Mouse (Mus musculus) thymus, adult 2 months (tissue): ENCODE measurements around the gene Bach1. TPM values are rescaled to one million over a fixed set of nuclear protein-coding genes. Genes with fewer than 3 reads are reported as not detected.

ENCODE experiments used
- DNase-seq: peaks from one replicate; pipeline ENCODE4 v3.0.0; 2021
- H3K27ac ChIP-seq: fragments of 200-500 bp; 2 replicates; pipeline ENCODE4 v1.5.1; 2012; ENCODE audit warnings: low read length, control low read depth; ENCODE audit not compliant: control insufficient read depth, insufficient read depth
- H3K27me3 ChIP-seq: fragments of 200-500 bp; 2 replicates; pipeline ENCODE4 v1.6.1; 2012; ENCODE audit warnings: mild to moderate bottlenecking, low read length, moderate library complexity, mixed read lengths; ENCODE audit not compliant: control insufficient read depth, insufficient read depth
- H3K36me3 ChIP-seq: fragments of 200-500 bp; 2 replicates; pipeline ENCODE4 v1.6.1; 2012; ENCODE audit warnings: mild to moderate bottlenecking, low read length, moderate library complexity; ENCODE audit not compliant: control insufficient read depth, insufficient read depth
- H3K4me1 ChIP-seq: fragments of 200-500 bp; replicated peaks from 2 replicates; pipeline ENCODE4 v1.6.1; 2012; ENCODE audit warnings: low read length; ENCODE audit not compliant: control insufficient read depth, insufficient read depth
- H3K4me3 ChIP-seq: fragments of 200-500 bp; 2 replicates; pipeline ENCODE4 v1.5.1; 2012; ENCODE audit warnings: mild to moderate bottlenecking, low read length, control low read depth, moderate library complexity; ENCODE audit not compliant: control insufficient read depth, insufficient read depth
- CTCF ChIP-seq: fragments of 200-500 bp; IDR thresholded peaks from 2 replicates; pipeline ENCODE4 v1.5.1; 2012; ENCODE audit warnings: mild to moderate bottlenecking, control low read depth, low read length, moderate library complexity, borderline replicate concordance; ENCODE audit not compliant: control insufficient read depth, poor library complexity, insufficient read depth; ENCODE audit errors: extremely low read depth
- POLR2A ChIP-seq: fragments of 200-500 bp; IDR thresholded peaks from 2 replicates; pipeline ENCODE4 v1.6.1; 2012; ENCODE audit warnings: mild to moderate bottlenecking, low read length, control low read depth, moderate library complexity; ENCODE audit not compliant: control insufficient read depth, poor library complexity, insufficient read depth; ENCODE audit errors: extremely low read depth
- WGBS: fragments of 180-500 bp; shearing (Covaris S2); methylation state at CpG from one replicate; pipeline ENCODE4 v1.1.7; 2018; 5-methylcytosine and 5-hydroxymethylcytosine counted together
- polyA plus RNA-seq: library from polyadenylated mRNA; depleted of rRNA; stranded (reverse); fragments of >200 nt; gene quantifications from 2 replicates; pipeline ENCODE4 v1.2.3, GENCODE M21; 2012

The Bach1 gene
- polyA plus RNA-seq, 1 experiment, result 40.2 TPM

DNA sequence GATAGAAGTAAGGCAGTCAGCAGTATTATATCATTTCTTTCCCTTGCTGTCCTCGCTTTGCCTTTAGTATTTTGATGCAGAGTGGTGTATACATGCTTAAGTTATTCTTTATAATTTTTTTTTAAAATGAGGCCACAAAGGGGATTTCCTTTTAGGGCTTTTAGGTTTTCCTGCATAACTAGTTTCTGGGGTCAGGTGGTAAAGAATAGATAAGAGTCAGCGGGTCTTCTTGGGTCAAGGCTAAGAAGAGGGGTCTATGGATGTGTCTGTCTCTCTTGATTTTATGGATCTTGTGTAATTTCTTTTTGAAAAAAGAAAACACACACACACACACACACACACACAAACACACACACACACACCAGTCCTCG lies 1.6 kb downstream of the Bach1 start:
- Histone ChIP-seq H3K27me3 (no peaks in the 10 kb centered on the region), H3K27ac (peak overlapping the region; percentile 81), H3K4me1 (peaks cover 37% of the 10 kb centered on the region), H3K4me3 (peak overlapping the region; percentile 68), H3K36me3 (no peaks in the 10 kb centered on the region)
- TF ChIP-seq CTCF (no peak), POLR2A (no peak)
- DNase-seq, result no peak
- WGBS, result 2% methylated on average over 3 of the region's 3 CpGs

DNA sequence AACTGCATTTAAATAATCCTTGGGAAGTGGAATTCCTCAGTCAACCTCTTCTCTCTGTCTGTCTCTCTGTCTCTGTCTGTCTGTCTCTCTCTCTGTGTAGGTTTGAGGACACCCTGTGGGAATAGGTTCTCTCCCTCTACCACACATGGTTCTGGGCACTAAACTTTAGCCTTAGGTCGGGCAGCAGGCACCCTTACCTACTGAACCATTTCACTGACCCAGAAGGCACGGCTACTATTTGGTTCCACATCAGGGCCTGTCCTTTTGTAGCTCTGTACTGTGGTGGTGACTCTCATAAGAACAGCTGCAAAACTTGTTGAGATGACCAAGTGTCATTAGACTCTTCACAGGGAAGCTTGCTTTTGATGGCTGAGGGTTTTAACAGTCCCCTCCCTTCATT lies 3.1 kb downstream of the Bach1 start:
- no peak overlapping the region for H3K27ac ChIP-seq
- H3K4me1 ChIP-seq, result peaks cover 51% of the 10 kb centered on the region
- H3K27me3 ChIP-seq, result no peaks in the 10 kb centered on the region
- H3K4me3 ChIP-seq, result no peak overlapping the region
- no peaks in the 10 kb centered on the region for H3K36me3 ChIP-seq
- DNase-seq, result no peak
- TF ChIP-seq POLR2A (no peak), CTCF (no peak)
- WGBS, result 88% methylated on average over 2 of the region's 2 CpGs

DNA sequence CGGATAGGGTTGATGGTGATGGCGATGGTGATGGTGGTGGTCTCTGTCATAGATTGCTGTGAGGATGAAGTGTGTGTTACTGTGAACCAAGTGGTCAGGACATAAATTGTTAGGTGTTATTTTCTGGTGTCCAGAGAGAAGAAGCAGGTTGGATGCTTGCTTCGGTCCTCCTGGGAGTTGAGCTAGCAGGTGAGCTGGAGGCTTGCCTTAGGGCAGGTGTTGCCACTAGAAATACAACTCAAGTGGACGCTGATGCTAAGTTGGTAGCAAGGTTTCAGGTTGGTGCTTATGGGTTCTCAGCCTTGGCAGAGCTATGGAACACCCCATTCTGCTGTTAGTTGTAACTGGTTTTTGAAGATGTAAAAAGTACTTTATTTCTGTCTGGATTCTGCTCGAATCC lies 4.1 kb downstream of the Bach1 start:
- no peaks in the 10 kb centered on the region for H3K36me3 ChIP-seq
- no peak for TF ChIP-seq CTCF
- TF ChIP-seq POLR2A, result no peak
- H3K4me3 ChIP-seq, result no peak overlapping the region
- 95% methylated on average over 5 of the region's 5 CpGs for WGBS
- peaks cover 53% of the 10 kb centered on the region for H3K4me1 ChIP-seq
- H3K27me3 ChIP-seq, result no peaks in the 10 kb centered on the region
- no peak for DNase-seq
- H3K27ac ChIP-seq, result peak overlapping the region; percentile 17; the same call in 1 of the 2 replicates

DNA sequence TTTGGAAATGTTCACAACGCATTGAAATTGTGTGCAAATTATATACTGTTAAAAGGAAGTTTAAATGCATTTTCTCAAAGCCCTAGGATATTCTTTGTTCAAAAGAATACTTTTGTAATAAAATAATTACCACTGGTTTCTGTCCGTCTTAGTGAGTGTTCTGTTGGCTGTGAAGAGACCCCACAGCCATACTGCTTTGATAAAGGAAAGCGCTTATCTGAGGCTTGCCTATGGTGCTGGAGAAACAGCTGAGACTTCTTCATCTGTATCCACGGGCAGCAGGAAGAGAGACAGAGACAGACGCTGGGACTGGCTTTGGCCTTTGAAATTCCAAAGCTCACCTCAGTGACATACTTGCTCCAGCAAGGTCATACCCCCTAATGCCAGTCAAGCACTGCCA lies 5.5 kb downstream of the Bach1 start:
- Histone ChIP-seq H3K36me3 (no peaks in the 10 kb centered on the region), H3K27me3 (no peaks in the 10 kb centered on the region), H3K4me1 (peaks cover 58% of the 10 kb centered on the region), H3K27ac (no peak overlapping the region), H3K4me3 (no peak overlapping the region)
- no peak for TF ChIP-seq POLR2A
- TF ChIP-seq CTCF, result no peak
- no peak for DNase-seq
- 53% methylated on average over 5 of the region's 5 CpGs for WGBS

DNA sequence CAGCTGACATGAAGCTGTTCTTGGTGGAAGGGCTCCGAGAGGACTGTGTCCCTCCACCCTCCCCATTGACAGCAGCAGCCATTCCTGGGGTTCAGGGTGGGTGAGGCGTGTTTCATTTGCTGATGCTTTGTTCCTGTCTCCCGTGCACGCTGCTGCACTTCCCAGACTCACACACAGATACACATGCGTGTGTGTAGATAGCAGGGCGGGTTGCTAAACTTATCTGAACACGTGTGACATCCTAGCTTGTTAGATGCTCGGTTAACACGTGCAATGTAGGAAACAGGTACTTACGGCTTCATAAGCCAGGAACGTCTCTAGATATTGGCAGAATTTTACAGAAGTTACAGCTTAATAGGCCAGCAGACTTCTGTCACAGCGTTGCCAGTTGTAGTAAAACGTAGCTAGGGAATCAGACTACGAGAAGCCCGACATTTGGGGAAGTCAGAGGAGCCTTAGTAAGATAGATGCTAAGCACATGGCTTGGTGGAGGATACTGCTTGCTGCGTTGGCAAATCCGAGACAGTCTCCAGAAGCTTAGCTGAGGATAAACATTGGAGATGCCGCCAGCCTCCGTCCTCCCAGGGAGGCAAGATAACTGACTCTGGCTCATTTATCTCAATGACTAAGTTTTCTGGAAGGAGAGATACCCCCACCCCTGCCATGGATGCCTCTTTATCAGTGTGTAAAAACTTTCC lies 7.3 kb downstream of the Bach1 start:
- 31% methylated on average over 19 of the region's 19 CpGs for WGBS
- Histone ChIP-seq H3K4me3 (no peak overlapping the region), H3K4me1 (peaks cover 65% of the 10 kb centered on the region), H3K27me3 (no peaks in the 10 kb centered on the region), H3K27ac (peak overlapping the region; percentile 41; the same call in 1 of the 2 replicates), H3K36me3 (no peaks in the 10 kb centered on the region)
- TF ChIP-seq CTCF (no peak), POLR2A (no peak)
- DNase-seq, result no peak

DNA sequence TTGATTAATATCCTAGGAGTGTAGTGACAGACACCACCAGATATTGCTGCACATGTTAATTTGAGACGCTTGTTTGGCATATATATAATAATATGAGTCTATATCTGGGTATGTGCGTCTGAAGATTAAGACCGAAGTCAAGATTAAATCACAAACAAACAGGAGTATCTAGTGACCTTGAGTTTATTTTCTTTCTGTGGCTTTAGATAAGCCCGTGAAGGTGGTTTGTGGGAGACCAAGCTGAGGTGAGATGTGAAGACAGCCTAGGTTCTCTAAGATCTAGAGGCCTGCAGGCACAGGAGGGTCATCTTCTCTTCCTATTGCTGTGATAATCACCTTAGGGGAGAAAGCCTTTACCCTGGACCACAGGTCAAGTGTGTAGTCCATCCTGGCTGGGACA lies 8.6 kb downstream of the Bach1 start:
- no peak for TF ChIP-seq POLR2A
- no peak for TF ChIP-seq CTCF
- 68% methylated on average over 4 of the region's 4 CpGs for WGBS
- H3K27ac ChIP-seq, result 0 out of 2 replicates have a peak overlapping the region, but pooled peaks have one; percentile 0
- H3K4me1 ChIP-seq, result peaks cover 61% of the 10 kb centered on the region
- no peaks in the 10 kb centered on the region for H3K36me3 ChIP-seq
- no peaks in the 10 kb centered on the region for H3K27me3 ChIP-seq
- no peak overlapping the region for H3K4me3 ChIP-seq
- no peak for DNase-seq
